ENCODE assay signal across 12 mouse cellular contexts in the genomic region with DNA sequence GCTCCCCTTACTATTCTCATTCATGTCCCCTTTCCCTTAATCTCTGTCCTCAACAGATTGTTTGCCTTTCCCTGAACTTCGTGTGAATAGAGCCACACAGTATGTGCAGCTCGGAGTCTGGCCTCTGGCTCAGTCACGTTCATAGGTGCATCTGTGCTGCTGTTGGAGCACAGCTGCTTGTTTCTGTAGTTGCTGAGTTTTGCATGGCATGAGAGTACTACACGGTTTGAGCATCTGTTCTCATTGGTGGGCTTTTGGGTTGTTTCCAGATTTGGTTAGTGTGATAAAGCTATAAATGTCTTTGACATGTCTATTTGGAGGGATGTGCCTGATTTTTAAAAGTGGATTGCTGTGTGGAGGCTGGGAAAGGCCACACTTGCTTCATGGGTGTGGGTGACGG. TPM values are rescaled to one million over a fixed set of nuclear protein-coding genes. Genes with fewer than 3 reads are reported as not detected.
A peak's percentile ranks its signal among the peaks of the same experiment; 100 is the strongest.
DNase-seq lines count a peak whose midpoint lies in the region; ATAC-seq and TF ChIP-seq lines count a peak whose summit lies in the region.
"Had no signal": no experiment of that assay in that cellular context is flagged by ENCODE, and none has a peak within 500 bp of the region (broad histone marks: within the 10 kb centered on the region; RNA-seq: fewer than 3 reads in every experiment).

No protein-coding gene starts in this region.

- no peak for TF ChIP-seq POLR2A in heart, adult 2 months (IDR thresholded peaks at IDR 0.05; ENCODE audit: insufficient read depth, low read depth, low read length)

- no peak for DNase-seq in heart, adult 2 months
- DNase-seq in heart, postnatal 25 days (ENCODE audit: low spot score) = no peak
- no peak for DNase-seq in hindbrain, embryonic 11.5 days (ENCODE audit: low spot score)
- no peak for DNase-seq in stomach, postnatal 0 days (ENCODE audit: low spot score)
- no peak for DNase-seq in liver, embryonic 11.5 days (ENCODE audit: low spot score)
- DNase-seq in thymus, postnatal 36 days = no peak

- H3K79me2 ChIP-seq in heart, adult 2 months (replicated peaks; ENCODE audit: control insufficient read depth, insufficient read depth, low read length) = no peaks in the 10 kb centered on the region

- peak overlapping the region; percentile 54; the same call in 1 of the 2 replicates for H3K27ac ChIP-seq in heart, adult 2 months
- no peak overlapping the region for H3K27ac ChIP-seq in hindbrain, embryonic 13.5 days
- no peak overlapping the region for H3K27ac ChIP-seq in hindbrain, embryonic 11.5 days (ENCODE audit: low read depth, low read length)
- H3K27ac ChIP-seq in stomach, embryonic 16.5 days (ENCODE audit: low read length) = peak overlapping the region; percentile 7; the same call in 1 of the 2 replicates
- no peak overlapping the region for H3K27ac ChIP-seq in stomach, postnatal 0 days (replicated peaks)
- H3K27ac ChIP-seq in liver, embryonic 11.5 days (ENCODE audit: low read depth, low read length) = no peak overlapping the region
- H3K27ac ChIP-seq: forebrain, embryonic 15.5 days had no signal

- no peaks in the 10 kb centered on the region for H3K27me3 ChIP-seq in heart, adult 2 months (ENCODE audit: control insufficient read depth, insufficient read depth, low read length)
- H3K27me3 ChIP-seq in hindbrain, embryonic 13.5 days = no peaks in the 10 kb centered on the region
- no peaks in the 10 kb centered on the region for H3K27me3 ChIP-seq in hindbrain, embryonic 11.5 days (ENCODE audit: control insufficient read depth, insufficient read depth, low read length)
- H3K27me3 ChIP-seq in stomach, embryonic 16.5 days (ENCODE audit: control insufficient read depth, insufficient read depth, low read length) = no peaks in the 10 kb centered on the region
- no peaks in the 10 kb centered on the region for H3K27me3 ChIP-seq in stomach, postnatal 0 days (ENCODE audit: control insufficient read depth, insufficient read depth, low read length)
- no peaks in the 10 kb centered on the region for H3K27me3 ChIP-seq in liver, embryonic 11.5 days (replicated peaks; ENCODE audit: control insufficient read depth, insufficient read depth, low read length)
- H3K27me3 ChIP-seq: forebrain, embryonic 15.5 days had no signal

- no peaks in the 10 kb centered on the region for H3K36me3 ChIP-seq in heart, adult 2 months (ENCODE audit: control insufficient read depth, insufficient read depth, low read length)
- H3K36me3 ChIP-seq in hindbrain, embryonic 13.5 days = peaks cover 3% of the 10 kb centered on the region; the same call in 1 of the 2 replicates
- H3K36me3 ChIP-seq in hindbrain, embryonic 11.5 days (ENCODE audit: control insufficient read depth, insufficient read depth, low read length) = no peaks in the 10 kb centered on the region
- no peaks in the 10 kb centered on the region for H3K36me3 ChIP-seq in stomach, embryonic 16.5 days (ENCODE audit: control insufficient read depth, insufficient read depth, low read length)
- H3K36me3 ChIP-seq in stomach, postnatal 0 days (ENCODE audit: control insufficient read depth, insufficient read depth, low read length) = no peaks in the 10 kb centered on the region
- no peaks in the 10 kb centered on the region for H3K36me3 ChIP-seq in liver, embryonic 11.5 days (ENCODE audit: control insufficient read depth, insufficient read depth, low read length)
- H3K36me3 ChIP-seq: forebrain, embryonic 15.5 days had no signal

- H3K9me3 ChIP-seq in hindbrain, embryonic 13.5 days = no peaks in the 10 kb centered on the region
- H3K9me3 ChIP-seq in hindbrain, embryonic 11.5 days (ENCODE audit: control insufficient read depth, low read length) = no peaks in the 10 kb centered on the region
- H3K9me3 ChIP-seq in stomach, embryonic 16.5 days (replicated peaks; ENCODE audit: control insufficient read depth, low read length) = no peaks in the 10 kb centered on the region
- no peaks in the 10 kb centered on the region for H3K9me3 ChIP-seq in stomach, postnatal 0 days (ENCODE audit: control insufficient read depth, low read length)
- H3K9me3 ChIP-seq in liver, embryonic 11.5 days (ENCODE audit: control insufficient read depth, low read length) = no peaks in the 10 kb centered on the region
- H3K9me3 ChIP-seq: forebrain, embryonic 15.5 days had no signal

- no peak overlapping the region for H3K4me2 ChIP-seq in hindbrain, embryonic 13.5 days
- H3K4me2 ChIP-seq in hindbrain, embryonic 11.5 days (replicated peaks; ENCODE audit: low read depth, low read length) = no peak overlapping the region
- H3K4me2 ChIP-seq in stomach, embryonic 16.5 days (ENCODE audit: low read depth, low read length) = no peak overlapping the region
- H3K4me2 ChIP-seq in stomach, postnatal 0 days (replicated peaks; ENCODE audit: low read depth) = no peak overlapping the region
- H3K4me2 ChIP-seq in liver, embryonic 11.5 days = no peak overlapping the region

- intact Hi-C loops in heart, adult 2 months (cut with DNase I) = loop anchor here (1.0 to 5.0 kb wide), 3 partner anchors 18 to 158 kb away; a partner anchor contains a TSS
- intact Hi-C loops in heart, postnatal 25 days (cut with DNase I) = loop anchor here (1.0 to 10.0 kb wide), 6 partner anchors 19 to 326 kb away; a partner anchor contains a TSS

- H3K4me3 ChIP-seq in heart, adult 2 months = no peak overlapping the region
- no peak overlapping the region for H3K4me3 ChIP-seq in hindbrain, embryonic 13.5 days
- no peak overlapping the region for H3K4me3 ChIP-seq in hindbrain, embryonic 11.5 days (ENCODE audit: low read depth, low read length)
- no peak overlapping the region for H3K4me3 ChIP-seq in stomach, embryonic 16.5 days (replicated peaks; ENCODE audit: low read length)
- H3K4me3 ChIP-seq in stomach, postnatal 0 days (ENCODE audit: low read depth, low read length) = no peak overlapping the region
- no peak overlapping the region for H3K4me3 ChIP-seq in liver, embryonic 11.5 days (ENCODE audit: low read depth, low read length)
- H3K4me3 ChIP-seq: forebrain, embryonic 15.5 days had no signal

- WGBS in heart, adult 2 months = 71% methylated on average over 5 of the region's 5 CpGs
- 75% methylated on average over 5 of the region's 5 CpGs for WGBS in hindbrain, embryonic 13.5 days
- 72% methylated on average over 5 of the region's 5 CpGs for WGBS in hindbrain, embryonic 11.5 days
- 56% methylated on average over 5 of the region's 5 CpGs for WGBS in stomach, embryonic 16.5 days
- 57% methylated on average over 5 of the region's 5 CpGs for WGBS in stomach, postnatal 0 days
- 72% methylated on average over 5 of the region's 5 CpGs for WGBS in liver, embryonic 11.5 days

- H3K9ac ChIP-seq in heart, adult 2 months (ENCODE audit: low read depth, low read length) = no peak overlapping the region
- H3K9ac ChIP-seq in hindbrain, embryonic 13.5 days = peak overlapping the region; percentile 10; the same call in 1 of the 2 replicates
- H3K9ac ChIP-seq in hindbrain, embryonic 11.5 days (ENCODE audit: low read depth, low read length) = no peak overlapping the region
- no peak overlapping the region for H3K9ac ChIP-seq in stomach, embryonic 16.5 days (ENCODE audit: low read length)
- H3K9ac ChIP-seq in stomach, postnatal 0 days (ENCODE audit: low read length) = no peak overlapping the region
- no peak overlapping the region for H3K9ac ChIP-seq in liver, embryonic 11.5 days (ENCODE audit: low read depth, low read length)
- H3K9ac ChIP-seq: forebrain, embryonic 15.5 days had no signal

- TF ChIP-seq EP300 in heart, adult 2 months (IDR thresholded peaks at IDR 0.05; ENCODE audit: insufficient read depth, low read depth, low read length) = no peak
- TF ChIP-seq EP300 in stomach, postnatal 0 days (optimal IDR thresholded peaks at IDR 0.05) = no peak

- TF ChIP-seq CTCF in heart, adult 2 months (IDR thresholded peaks at IDR 0.05) = no peak
- no peak for TF ChIP-seq CTCF in stomach, postnatal 0 days (IDR thresholded peaks at IDR 0.05; ENCODE audit: low read depth)

- no peak for ATAC-seq in hindbrain, embryonic 13.5 days (ENCODE audit: low FRiP score)
- no peak for ATAC-seq in hindbrain, embryonic 11.5 days (ENCODE audit: low FRiP score)
- no peak for ATAC-seq in stomach, embryonic 16.5 days (ENCODE audit: insufficient read depth, low FRiP score)
- ATAC-seq in stomach, postnatal 0 days (ENCODE audit: low FRiP score, low TSS enrichment) = no peak
- ATAC-seq in liver, embryonic 11.5 days (replicated peaks; ENCODE audit: low FRiP score) = no peak
- ATAC-seq: hindbrain, embryonic 16.5 days had no signal

- peaks cover 17% of the 10 kb centered on the region for H3K4me1 ChIP-seq in heart, adult 2 months (ENCODE audit: control insufficient read depth, insufficient read depth, low read length)
- H3K4me1 ChIP-seq in hindbrain, embryonic 13.5 days (replicated peaks) = peaks cover 50% of the 10 kb centered on the region
- H3K4me1 ChIP-seq in hindbrain, embryonic 11.5 days (replicated peaks; ENCODE audit: control insufficient read depth, insufficient read depth, low read length) = peaks cover 8% of the 10 kb centered on the region
- peaks cover 25% of the 10 kb centered on the region for H3K4me1 ChIP-seq in stomach, embryonic 16.5 days (ENCODE audit: control insufficient read depth, insufficient read depth, low read length)
- 0 out of 2 replicates have a peak, but pooled peaks cover 4% of the 10 kb centered on the region for H3K4me1 ChIP-seq in stomach, postnatal 0 days (replicated peaks; ENCODE audit: control insufficient read depth, insufficient read depth)
- H3K4me1 ChIP-seq in liver, embryonic 11.5 days (replicated peaks; ENCODE audit: control insufficient read depth, insufficient read depth, low read length) = peaks cover 39% of the 10 kb centered on the region

RNA-seq across cellular contexts. Expression of a gene that starts 19.2 kb away (rescaled TPM):
- total RNA-seq in heart, adult 2 months (2021) = 10 to 100 TPM; 23.0 to 28.1 TPM
- polyA plus RNA-seq in heart, adult 2 months (2012; rRNA removed) = 34.8 and 39.8 TPM in 2 replicates
- 10 to 100 TPM; 27.4 to 30.6 TPM for total RNA-seq in heart, postnatal 25 days (2021)
- polyA plus RNA-seq in hindbrain, embryonic 13.5 days (2015; fragmentation: Nextera tagmentation; extraction: Ambion mirVana) = 47.9 and 50.1 TPM in 2 replicates
- polyA plus RNA-seq in hindbrain, embryonic 11.5 days (2014; fragmentation: Nextera tagmentation; extraction: Ambion mirVana) = 25.6 and 26.5 TPM in 2 replicates
- polyA plus RNA-seq in stomach, embryonic 16.5 days (2015; fragmentation: Nextera tagmentation; extraction: Ambion mirVana) = 35.7 and 38.6 TPM in 2 replicates
- 19.1 and 21.4 TPM in 2 replicates for polyA plus RNA-seq in stomach, postnatal 0 days (2015; fragmentation: Nextera tagmentation; extraction: Ambion mirVana)
- 36.3 and 44.9 TPM in 2 replicates for polyA plus RNA-seq in liver, embryonic 11.5 days (2014; fragmentation: Nextera tagmentation; extraction: Ambion mirVana)

RNA-seq across cellular contexts. Expression of a gene that starts 51.6 kb away (rescaled TPM):
- total RNA-seq in heart, adult 2 months (2021) = 1 to 10 TPM; 4.9 to 6.3 TPM
- 5.4 and 6.6 TPM in 2 replicates for polyA plus RNA-seq in heart, adult 2 months (2012; rRNA removed)
- 1 to 10 TPM; 4.2 to 5.2 TPM for total RNA-seq in heart, postnatal 25 days (2021)
- 0.10 and 0.25 TPM in 2 replicates for polyA plus RNA-seq in hindbrain, embryonic 13.5 days (2015; fragmentation: Nextera tagmentation; extraction: Ambion mirVana)
- 0.17 and 0.18 TPM in 2 replicates for polyA plus RNA-seq in hindbrain, embryonic 11.5 days (2014; fragmentation: Nextera tagmentation; extraction: Ambion mirVana)
- polyA plus RNA-seq in stomach, embryonic 16.5 days (2015; fragmentation: Nextera tagmentation; extraction: Ambion mirVana) = 0.22 and 0.42 TPM in 2 replicates
- polyA plus RNA-seq in stomach, postnatal 0 days (2015; fragmentation: Nextera tagmentation; extraction: Ambion mirVana) = 0.33 and 0.44 TPM in 2 replicates
- polyA plus RNA-seq in liver, embryonic 11.5 days (2014; fragmentation: Nextera tagmentation; extraction: Ambion mirVana) = 1.1 and 1.5 TPM in 2 replicates
- total RNA-seq: megakaryocyte progenitor cell, adult 5-6 weeks; MEL had no signal

Comparison
In these comparisons a context has a peak if more than half of its experiments do, and no peak if none do; other contexts are left out.
1. H3K27ac ChIP-seq: peak in heart, adult 2 months (single experiment) and stomach, embryonic 16.5 days (single experiment); none in hindbrain, embryonic 13.5 days (single experiment), hindbrain, embryonic 11.5 days (single experiment), stomach, postnatal 0 days (single experiment) and liver, embryonic 11.5 days (single experiment).